Mouse (Mus musculus): ENCODE data around the gene Hoxc9.

- TF ChIP-seq CTCF (IDR thresholded peaks at IDR 0.05; ENCODE audit: low read depth) (no peak), EP300 (optimal IDR thresholded peaks at IDR 0.05) (no peak)
Measured at GRCm38 (mm10) chr15:102978615-102979515, 2.6 kb downstream of the Hoxc9 start.

All from stomach, postnatal 0 days (tissue).